Mouse (Mus musculus): ENCODE measurements around the gene Phgdh. TPM values are rescaled to one million over a fixed set of nuclear protein-coding genes. Genes with fewer than 3 reads are reported as not detected.
"Not testable (repeated sequence)": the region's sequence is repeated elsewhere in the genome, so short reads cannot be mapped to it uniquely, and the experiment has no call there.

Phgdh gene
- polyA plus RNA-seq (2012; rRNA removed): 136 and 141 TPM in 2 replicates

- H3K27ac ChIP-seq (ENCODE audit: insufficient read depth, low read length); H3K4me1 ChIP-seq (ENCODE audit: control insufficient read depth, insufficient read depth, low read length): not testable (repeated sequence)
- 0 out of 2 replicates have a peak, but pooled peaks have one; percentile 9 for TF ChIP-seq POLR2A (IDR thresholded peaks at IDR 0.05; ENCODE audit: extremely low read depth, insufficient read depth, low read length)
- peak within 1 kb of the TSS; percentile 39 for H3K4me3 ChIP-seq (ENCODE audit: insufficient read depth, low read length)
Measured at GRCm38 (mm10) chr3:98339706-98340109, at the start of gene Phgdh. Phgdh (minus strand) TSS chr3:98339990.

GRCm38 (mm10) chr3:98389305-98389704 lies 49.5 kb upstream of the Phgdh start:
- Histone ChIP-seq H3K27ac (ENCODE audit: insufficient read depth, low read length) (no peak overlapping the region), H3K4me1 (ENCODE audit: control insufficient read depth, insufficient read depth, low read length) (peaks cover 3% of the 10 kb centered on the region), H3K4me3 (ENCODE audit: insufficient read depth, low read length) (no peak overlapping the region)
- TF ChIP-seq POLR2A (IDR thresholded peaks at IDR 0.05; ENCODE audit: extremely low read depth, insufficient read depth, low read length): no peak
- no peak for TF ChIP-seq CTCF (IDR thresholded peaks at IDR 0.05; ENCODE audit: extremely low read depth, insufficient read depth, low read length)

DNA sequence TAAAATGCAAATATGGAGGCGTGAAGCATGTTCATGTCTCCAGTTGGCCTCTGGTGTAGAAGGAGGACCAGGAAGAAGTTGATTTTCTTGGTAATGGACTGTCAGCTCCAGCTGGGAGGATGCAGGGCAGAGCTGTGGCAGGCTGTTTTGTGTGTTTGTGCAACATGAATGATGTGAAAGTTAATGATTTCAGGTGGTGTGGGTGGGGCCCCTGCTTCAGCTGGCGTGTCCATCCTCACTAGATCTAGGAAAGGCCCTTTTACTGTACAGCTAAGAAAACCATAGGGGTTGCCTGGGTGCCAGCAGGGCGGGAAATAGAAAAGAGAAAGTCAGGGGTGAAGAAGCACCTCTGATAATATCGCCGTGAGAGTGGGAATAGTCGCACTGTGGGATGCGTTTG lies 48.0 kb upstream of the Phgdh start:
- H3K27ac ChIP-seq (ENCODE audit: insufficient read depth, low read length): no peak overlapping the region

DNA sequence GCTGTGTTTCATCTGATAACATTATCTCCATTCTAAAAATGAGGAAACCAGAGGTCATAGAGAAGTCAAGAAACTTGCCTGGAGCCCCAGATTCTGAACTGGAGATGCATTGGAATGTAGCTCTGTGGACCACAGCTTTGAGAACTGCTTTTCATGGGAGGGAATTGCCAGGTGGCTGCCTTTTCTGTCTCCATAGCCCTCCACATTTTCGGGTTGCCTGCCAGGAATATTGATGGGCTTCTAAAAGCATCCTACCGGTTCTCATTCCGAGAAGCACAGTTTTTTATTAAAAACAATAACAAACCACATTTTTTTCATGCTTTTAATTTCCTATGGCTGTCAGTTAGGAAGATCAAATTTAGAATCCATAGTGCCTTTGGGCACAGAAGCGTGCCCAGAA lies 47.3 kb upstream of the Phgdh start:
- no peak overlapping the region for H3K27ac ChIP-seq (ENCODE audit: insufficient read depth, low read length)
- no peak overlapping the region for H3K4me3 ChIP-seq (ENCODE audit: insufficient read depth, low read length)
- no peak for TF ChIP-seq CTCF (IDR thresholded peaks at IDR 0.05; ENCODE audit: extremely low read depth, insufficient read depth, low read length)
- no peak for TF ChIP-seq POLR2A (IDR thresholded peaks at IDR 0.05; ENCODE audit: extremely low read depth, insufficient read depth, low read length)
- peaks cover 3% of the 10 kb centered on the region for H3K4me1 ChIP-seq (ENCODE audit: control insufficient read depth, insufficient read depth, low read length)

More for the DNA sequence above, 48.0 kb upstream of the Phgdh start:
- Histone ChIP-seq H3K4me1 (ENCODE audit: control insufficient read depth, insufficient read depth, low read length) (peaks cover 3% of the 10 kb centered on the region), H3K4me3 (ENCODE audit: insufficient read depth, low read length) (no peak overlapping the region)
- TF ChIP-seq CTCF (IDR thresholded peaks at IDR 0.05; ENCODE audit: extremely low read depth, insufficient read depth, low read length): no peak

DNA sequence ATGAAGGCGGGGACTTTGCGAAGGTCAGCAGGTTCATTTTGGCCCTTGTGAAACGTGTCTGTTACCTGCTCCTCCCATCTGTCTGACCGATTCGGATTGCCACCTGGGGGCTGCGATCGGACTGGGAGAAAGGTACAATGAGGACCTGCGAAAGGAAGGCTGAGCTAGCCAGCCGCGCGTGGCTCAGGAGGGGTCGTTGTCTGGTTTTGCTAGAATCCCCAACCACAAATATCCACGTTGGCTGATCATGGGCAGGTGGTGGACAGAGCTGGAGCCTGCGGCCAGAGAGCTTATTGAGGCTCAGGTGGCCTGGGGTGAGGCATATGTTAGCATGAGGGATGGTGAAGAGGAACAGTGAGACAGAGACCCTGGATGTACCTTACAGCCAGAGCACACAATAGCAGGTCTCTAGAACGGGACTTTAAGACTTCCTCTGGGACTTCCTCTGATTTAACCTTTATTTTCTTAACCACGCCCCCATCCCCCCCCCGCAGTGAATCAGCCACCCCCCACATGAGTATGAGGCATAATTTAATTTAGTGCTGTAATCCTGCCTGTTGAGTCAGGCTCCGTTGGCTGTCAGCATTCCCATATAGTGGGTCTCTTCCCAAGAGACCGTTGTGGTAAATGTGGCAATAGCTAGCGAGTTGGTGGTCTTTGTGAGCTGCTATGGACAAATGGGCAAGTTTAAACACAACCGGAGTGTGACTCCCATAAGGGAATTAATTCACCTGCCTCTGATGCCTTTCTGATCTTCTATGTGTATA lies 43.4 kb upstream of the Phgdh start:
- H3K27ac ChIP-seq (ENCODE audit: insufficient read depth, low read length): no peak overlapping the region
- no peak for TF ChIP-seq CTCF (IDR thresholded peaks at IDR 0.05; ENCODE audit: extremely low read depth, insufficient read depth, low read length)
- no peak for TF ChIP-seq POLR2A (IDR thresholded peaks at IDR 0.05; ENCODE audit: extremely low read depth, insufficient read depth, low read length)

DNA sequence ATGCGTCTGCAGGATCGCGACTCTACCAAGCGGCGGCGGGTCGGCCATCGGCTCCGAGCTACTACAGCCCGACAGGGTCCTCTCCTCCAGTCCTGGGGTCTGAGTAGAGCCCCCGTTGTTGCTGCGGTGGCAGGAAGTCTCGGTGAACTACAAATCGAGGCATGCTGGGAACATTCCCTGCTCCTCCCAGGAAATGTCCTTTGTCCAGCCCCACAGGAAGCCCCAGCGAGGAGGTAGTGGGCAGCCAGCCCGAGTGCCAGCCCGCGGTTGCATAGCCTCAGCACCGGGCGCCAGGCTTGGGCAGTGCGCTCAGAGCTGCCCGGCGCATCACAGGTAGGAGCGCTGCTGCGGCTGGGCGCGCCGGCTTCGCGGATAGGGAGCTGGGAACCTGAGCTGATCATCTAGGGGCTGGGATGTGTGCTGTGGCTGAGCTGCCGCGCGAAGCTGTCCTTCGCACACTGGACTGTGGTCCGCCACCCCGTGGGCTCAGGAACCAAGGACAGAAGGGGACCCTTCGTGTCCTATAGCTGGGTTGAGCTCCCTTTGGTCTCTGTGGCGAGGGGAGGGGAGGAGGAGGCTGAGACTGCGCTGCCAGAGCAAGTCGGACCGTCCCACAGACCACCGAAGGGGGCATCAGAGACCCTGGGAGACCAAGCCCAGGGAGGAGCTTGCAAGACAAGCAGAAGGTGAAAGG lies 42.6 kb upstream of the Phgdh start, which contains the start of gene Zfp697:
Gene Zfp697, plus strand, starts transcription at position 216 of the 694 bp plus-strand sequence.
- Histone ChIP-seq H3K4me3 (ENCODE audit: insufficient read depth, low read length) (peak within 1 kb of the TSS; percentile 97), H3K4me1 (ENCODE audit: control insufficient read depth, insufficient read depth, low read length) (peaks cover 3% of the 10 kb centered on the region), H3K27ac (ENCODE audit: insufficient read depth, low read length) (no peak within 1 kb of the TSS; the same call in 1 of the 2 replicates)
- peak; percentile 74 for TF ChIP-seq POLR2A (IDR thresholded peaks at IDR 0.05; ENCODE audit: extremely low read depth, insufficient read depth, low read length)
- no peak for TF ChIP-seq CTCF (IDR thresholded peaks at IDR 0.05; ENCODE audit: extremely low read depth, insufficient read depth, low read length)

More for the DNA sequence above, 43.4 kb upstream of the Phgdh start:
- Histone ChIP-seq H3K4me3 (ENCODE audit: insufficient read depth, low read length) (peak overlapping the region; percentile 97), H3K4me1 (ENCODE audit: control insufficient read depth, insufficient read depth, low read length) (peaks cover 3% of the 10 kb centered on the region)

GRCm38 (mm10) chr3:98381677-98382245 lies 42.0 kb upstream of the Phgdh start:
- peaks cover 2% of the 10 kb centered on the region for H3K4me1 ChIP-seq (ENCODE audit: control insufficient read depth, insufficient read depth, low read length)
- TF ChIP-seq CTCF (IDR thresholded peaks at IDR 0.05; ENCODE audit: extremely low read depth, insufficient read depth, low read length) (peak; percentile 34; the same call in 1 of the 2 replicates), POLR2A (IDR thresholded peaks at IDR 0.05; ENCODE audit: extremely low read depth, insufficient read depth, low read length) (no peak)
- H3K4me3 ChIP-seq (ENCODE audit: insufficient read depth, low read length): peak overlapping the region; percentile 97
- no peak overlapping the region for H3K27ac ChIP-seq (ENCODE audit: insufficient read depth, low read length)

- H3K4me1 ChIP-seq (ENCODE audit: control insufficient read depth, insufficient read depth, low read length): no peaks in the 10 kb centered on the region
Measured at GRCm38 (mm10) chr3:98379236-98379635, 39.4 kb upstream of the Phgdh start.

GRCm38 (mm10) chr3:98378267-98378666 lies 38.5 kb upstream of the Phgdh start:
- Histone ChIP-seq H3K4me1 (ENCODE audit: control insufficient read depth, insufficient read depth, low read length) (no peaks in the 10 kb centered on the region), H3K27ac (ENCODE audit: insufficient read depth, low read length) (no peak overlapping the region), H3K4me3 (ENCODE audit: insufficient read depth, low read length) (no peak overlapping the region)
- no peak for TF ChIP-seq POLR2A (IDR thresholded peaks at IDR 0.05; ENCODE audit: extremely low read depth, insufficient read depth, low read length)
- no peak for TF ChIP-seq CTCF (IDR thresholded peaks at IDR 0.05; ENCODE audit: extremely low read depth, insufficient read depth, low read length)

More at GRCm38 (mm10) chr3:98379236-98379635, 39.4 kb upstream of the Phgdh start:
- TF ChIP-seq POLR2A (IDR thresholded peaks at IDR 0.05; ENCODE audit: extremely low read depth, insufficient read depth, low read length) (no peak), CTCF (IDR thresholded peaks at IDR 0.05; ENCODE audit: extremely low read depth, insufficient read depth, low read length) (no peak)
- H3K27ac ChIP-seq (ENCODE audit: insufficient read depth, low read length): no peak overlapping the region
- H3K4me3 ChIP-seq (ENCODE audit: insufficient read depth, low read length): no peak overlapping the region

Measured in cortical plate, adult 2 months (tissue).